Mouse (Mus musculus) embryo, embryonic 11.5 days (tissue): Measurements from ENCODE around the gene Gp9.

Experiments
- DNase-seq: peaks from one replicate; pipeline ENCODE4 v3.0.0-alpha.2; 2012; ENCODE audit warnings: low read depth, low spot score

The Gp9 gene

GRCm38 (mm10) chr6:87809651-87810161 is 31.8 kb downstream of the Gp9 start:
- no peak for DNase-seq

GRCm38 (mm10) chr6:87810311-87810710 is 32.4 kb downstream of the Gp9 start:
- no peak for DNase-seq

GRCm38 (mm10) chr6:87810713-87811669 is 33.1 kb downstream of the Gp9 start:
- DNase-seq: no peak

- DNase-seq: peak; percentile 80
These were observed 33.9 kb downstream of the Gp9 start, which contains the start of gene Rab43 for GRCm38 (mm10) chr6:87811675-87812338. Rab43 (minus strand) TSS chr6:87812164.

GRCm38 (mm10) chr6:87812656-87813055 is 34.8 kb downstream of the Gp9 start:
- no peak for DNase-seq

GRCm38 (mm10) chr6:87814486-87814885 is 36.6 kb downstream of the Gp9 start:
- no peak for DNase-seq

- DNase-seq: no peak
These were observed 42.5 kb downstream of the Gp9 start for GRCm38 (mm10) chr6:87820366-87820765.
